Mouse (Mus musculus): ENCODE data around the gene Hist1h3e. TPM values are rescaled to one million over a fixed set of nuclear protein-coding genes. Genes with fewer than 3 reads are reported as not detected.
A peak's percentile ranks its signal among the peaks of the same experiment; 100 is the strongest.
"Not testable (repeated sequence)": the region's sequence is repeated elsewhere in the genome, so short reads cannot be mapped to it uniquely, and the experiment has no call there.

The Hist1h3e gene
- polyA plus RNA-seq, 1 experiment = 1.5 TPM

GRCm38 (mm10) chr13:23597957-23598356 is 35.8 kb upstream of the Hist1h3e start:
- Histone ChIP-seq H3K4me1 (ENCODE audit: control insufficient read depth, insufficient read depth, low read length) (peaks cover 1% of the 10 kb centered on the region; the same call in 1 of the 2 replicates), H3K27ac (ENCODE audit: insufficient read depth, low read length) (no peak overlapping the region), H3K27me3 (ENCODE audit: control insufficient read depth, insufficient read depth, low read length) (no peaks in the 10 kb centered on the region), H3K4me3 (replicated peaks; ENCODE audit: insufficient read depth, low read depth, low read length) (no peak overlapping the region)
- TF ChIP-seq POLR2A (IDR thresholded peaks at IDR 0.05; ENCODE audit: borderline replicate concordance, insufficient read depth, low read length) (no peak), CTCF (IDR thresholded peaks at IDR 0.05; ENCODE audit: borderline replicate concordance, insufficient read depth, low read depth, low read length) (peak; percentile 69)
- 9% methylated on average over 9 of the region's 9 CpGs for WGBS
- DNase-seq = peak; percentile 69 to 77

- no peaks in the 10 kb centered on the region for H3K27me3 ChIP-seq (ENCODE audit: control insufficient read depth, insufficient read depth, low read length)
- DNase-seq = no peak
- no peak overlapping the region for H3K4me3 ChIP-seq (replicated peaks; ENCODE audit: insufficient read depth, low read depth, low read length)
- no peak overlapping the region for H3K27ac ChIP-seq (ENCODE audit: insufficient read depth, low read length)
- TF ChIP-seq CTCF (IDR thresholded peaks at IDR 0.05; ENCODE audit: borderline replicate concordance, insufficient read depth, low read depth, low read length) (no peak), POLR2A (IDR thresholded peaks at IDR 0.05; ENCODE audit: borderline replicate concordance, insufficient read depth, low read length) (no peak)
- 94% methylated on average over 7 of the region's 7 CpGs for WGBS
- H3K4me1 ChIP-seq (ENCODE audit: control insufficient read depth, insufficient read depth, low read length) = peaks cover 2% of the 10 kb centered on the region; the same call in 1 of the 2 replicates
Measured at GRCm38 (mm10) chr13:23595622-23596372, 33.6 kb upstream of the Hist1h3e start.

GRCm38 (mm10) chr13:23595185-23595584 is 33.0 kb upstream of the Hist1h3e start:
- DNase-seq = no peak
- Histone ChIP-seq H3K27me3 (ENCODE audit: control insufficient read depth, insufficient read depth, low read length) (no peaks in the 10 kb centered on the region), H3K27ac (ENCODE audit: insufficient read depth, low read length) (no peak overlapping the region), H3K4me1 (ENCODE audit: control insufficient read depth, insufficient read depth, low read length) (peaks cover 2% of the 10 kb centered on the region; the same call in 1 of the 2 replicates), H3K4me3 (replicated peaks; ENCODE audit: insufficient read depth, low read depth, low read length) (no peak overlapping the region)
- WGBS = 86% methylated on average over 2 of the region's 2 CpGs
- no peak for TF ChIP-seq CTCF (IDR thresholded peaks at IDR 0.05; ENCODE audit: borderline replicate concordance, insufficient read depth, low read depth, low read length)
- TF ChIP-seq POLR2A (IDR thresholded peaks at IDR 0.05; ENCODE audit: borderline replicate concordance, insufficient read depth, low read length) = no peak

GRCm38 (mm10) chr13:23593051-23593770 is 31.0 kb upstream of the Hist1h3e start:
- Histone ChIP-seq H3K4me1 (ENCODE audit: control insufficient read depth, insufficient read depth, low read length) (peaks cover 2% of the 10 kb centered on the region; the same call in 1 of the 2 replicates), H3K27me3 (ENCODE audit: control insufficient read depth, insufficient read depth, low read length) (no peaks in the 10 kb centered on the region), H3K27ac (ENCODE audit: insufficient read depth, low read length) (no peak overlapping the region), H3K4me3 (replicated peaks; ENCODE audit: insufficient read depth, low read depth, low read length) (no peak overlapping the region)
- no peak for DNase-seq
- 65% methylated on average over 5 of the region's 5 CpGs for WGBS
- TF ChIP-seq POLR2A (IDR thresholded peaks at IDR 0.05; ENCODE audit: borderline replicate concordance, insufficient read depth, low read length) = no peak
- TF ChIP-seq CTCF (IDR thresholded peaks at IDR 0.05; ENCODE audit: borderline replicate concordance, insufficient read depth, low read depth, low read length) = no peak

- WGBS = 13% methylated on average over 7 of the region's 7 CpGs
- no peak for TF ChIP-seq POLR2A (IDR thresholded peaks at IDR 0.05; ENCODE audit: borderline replicate concordance, insufficient read depth, low read length)
- TF ChIP-seq CTCF (IDR thresholded peaks at IDR 0.05; ENCODE audit: borderline replicate concordance, insufficient read depth, low read depth, low read length) = no peak
- peak; percentile 69 to 79 for DNase-seq
Measured at GRCm38 (mm10) chr13:23592614-23593013, 30.4 kb upstream of the Hist1h3e start.

GRCm38 (mm10) chr13:23591886-23592285 is 29.7 kb upstream of the Hist1h3e start:
- not testable (repeated sequence) for H3K4me3 ChIP-seq (replicated peaks; ENCODE audit: insufficient read depth, low read depth, low read length); H3K27me3 ChIP-seq (ENCODE audit: control insufficient read depth, insufficient read depth, low read length); H3K27ac ChIP-seq (ENCODE audit: insufficient read depth, low read length); DNase-seq; H3K4me1 ChIP-seq (ENCODE audit: control insufficient read depth, insufficient read depth, low read length)
- 88% methylated on average over 7 of the region's 7 CpGs for WGBS

More at GRCm38 (mm10) chr13:23592614-23593013, 30.4 kb upstream of the Hist1h3e start:
- peaks cover 2% of the 10 kb centered on the region; the same call in 1 of the 2 replicates for H3K4me1 ChIP-seq (ENCODE audit: control insufficient read depth, insufficient read depth, low read length)
- no peak overlapping the region for H3K27ac ChIP-seq (ENCODE audit: insufficient read depth, low read length)
- no peaks in the 10 kb centered on the region for H3K27me3 ChIP-seq (ENCODE audit: control insufficient read depth, insufficient read depth, low read length)
- H3K4me3 ChIP-seq (replicated peaks; ENCODE audit: insufficient read depth, low read depth, low read length) = no peak overlapping the region

GRCm38 (mm10) chr13:23591206-23591605 is 29.0 kb upstream of the Hist1h3e start:
- no peak for DNase-seq
- Histone ChIP-seq H3K4me3 (replicated peaks; ENCODE audit: insufficient read depth, low read depth, low read length) (no peak overlapping the region), H3K27me3 (ENCODE audit: control insufficient read depth, insufficient read depth, low read length) (no peaks in the 10 kb centered on the region), H3K27ac (ENCODE audit: insufficient read depth, low read length) (no peak overlapping the region), H3K4me1 (ENCODE audit: control insufficient read depth, insufficient read depth, low read length) (peaks cover 2% of the 10 kb centered on the region; the same call in 1 of the 2 replicates)
- TF ChIP-seq POLR2A (IDR thresholded peaks at IDR 0.05; ENCODE audit: borderline replicate concordance, insufficient read depth, low read length) = no peak
- 97% methylated on average over 7 of the region's 7 CpGs for WGBS

GRCm38 (mm10) chr13:23586940-23587225 is 24.7 kb upstream of the Hist1h3e start:
- H3K27me3 ChIP-seq (ENCODE audit: control insufficient read depth, insufficient read depth, low read length) = no peaks in the 10 kb centered on the region
- no peak overlapping the region for H3K27ac ChIP-seq (ENCODE audit: insufficient read depth, low read length)
- TF ChIP-seq POLR2A (IDR thresholded peaks at IDR 0.05; ENCODE audit: borderline replicate concordance, insufficient read depth, low read length) = no peak
- TF ChIP-seq CTCF (IDR thresholded peaks at IDR 0.05; ENCODE audit: borderline replicate concordance, insufficient read depth, low read depth, low read length) = no peak
- 14% methylated on average over 1 of the region's 1 CpGs for WGBS
- H3K4me3 ChIP-seq (replicated peaks; ENCODE audit: insufficient read depth, low read depth, low read length) = no peak overlapping the region
- H3K4me1 ChIP-seq (ENCODE audit: control insufficient read depth, insufficient read depth, low read length) = no peaks in the 10 kb centered on the region
- DNase-seq = no peak
